Mouse (Mus musculus): ENCODE results near the gene Sfmbt2. TPM values are rescaled to one million over a fixed set of nuclear protein-coding genes. Genes with fewer than 3 reads are reported as not detected.

Sfmbt2 gene
- total and polyA plus RNA-seq, 3 experiments: not detected

DNA sequence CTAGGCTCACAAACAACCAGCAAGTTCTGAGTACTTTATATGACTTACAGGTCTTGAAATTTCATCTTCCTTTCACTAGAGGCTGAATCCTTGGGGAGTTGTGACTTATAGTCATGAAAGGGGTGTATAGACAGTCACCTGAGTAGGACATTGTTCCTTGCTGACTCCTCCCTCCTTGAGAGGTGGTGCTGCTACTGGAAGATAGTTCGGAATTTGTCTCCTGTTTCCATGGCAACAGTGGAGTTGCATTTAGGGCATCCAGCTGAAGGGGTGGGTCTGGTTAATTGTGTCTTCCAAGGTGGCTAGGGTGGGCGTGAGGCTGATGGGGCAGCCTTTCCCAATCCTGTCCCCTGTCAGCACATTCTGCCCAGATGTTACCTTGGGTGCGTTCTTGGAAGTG, 83.3 kb downstream of the Sfmbt2 start:
- no peaks in the 10 kb centered on the region for H3K27me3 ChIP-seq (replicated peaks)
- H3K79me2 ChIP-seq (replicated peaks; ENCODE audit: control insufficient read depth, extremely low read depth, insufficient read depth, poor library complexity, severe bottlenecking): no peaks in the 10 kb centered on the region
- no peak for DNase-seq (ENCODE audit: extremely low read depth)
- peaks cover 0 to 2% of the 10 kb centered on the region in 2 experiments; a peak in 1 of 4 replicates for H3K4me1 ChIP-seq (ENCODE audit: control insufficient read depth in 1 of 2, insufficient read depth in 2 of 2)
- in situ Hi-C loops (cut with MboI; ENCODE audit: low pct_ligation_motif_present, low pct_unique_long_range_greater_than_20kb, low sequenced_read_pairs): no loop called here
- TF ChIP-seq CHD1 (IDR thresholded peaks at IDR 0.05; ENCODE audit: low read depth, low read length) (no peak), CHD2 (IDR thresholded peaks at IDR 0.05; ENCODE audit: low read length) (no peak), RCOR1 (conservative IDR thresholded peaks at IDR 0.05; ENCODE audit: low read depth, low read length) (no peak)
- no peak overlapping the region for H3K4me2 ChIP-seq (ENCODE audit: insufficient read depth, low read depth, poor library complexity, severe bottlenecking)
- no peak overlapping the region for H3K9ac ChIP-seq (ENCODE audit: insufficient read depth, low read depth)
- no peak overlapping the region for H3K27ac ChIP-seq (ENCODE audit: insufficient read depth, low read depth)
- dilution Hi-C loops (cut with MboI; ENCODE audit: extremely low pct_ligation_motif_present, extremely low pct_unique_long_range_greater_than_20kb, low sequenced_read_pairs): no loop called here
- H3K36me3 ChIP-seq (replicated peaks in 1 of 2; ENCODE audit: control insufficient read depth in 1 of 2, insufficient read depth in 1 of 2, low read length in 1 of 2): no peaks in the 10 kb centered on the region
- no peaks in the 10 kb centered on the region for H3K9me3 ChIP-seq (replicated peaks; ENCODE audit: low read length)
- no peak overlapping the region for H3K4me3 ChIP-seq (replicated peaks in 1 of 3; ENCODE audit: low read depth in 2 of 3, low read length in 2 of 3, poor library complexity in 1 of 3)

DNA sequence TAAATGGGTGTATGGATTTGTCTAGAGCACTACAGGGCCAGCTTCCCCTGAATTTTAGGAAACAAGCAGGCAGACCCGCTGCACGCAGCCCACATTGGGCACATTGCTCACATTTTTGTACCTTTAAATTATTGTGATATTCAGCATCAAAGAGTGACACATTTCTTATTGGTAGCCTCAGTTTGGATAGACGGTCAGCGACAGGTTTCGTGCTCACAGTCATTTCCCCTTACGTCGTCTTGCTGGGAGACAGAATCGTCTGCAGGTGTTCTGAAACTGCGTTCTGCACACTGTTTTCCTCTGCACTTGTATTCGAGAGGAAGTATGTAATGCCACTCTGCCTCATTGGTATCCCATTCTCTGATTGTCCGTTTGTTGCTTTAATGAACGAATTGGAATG, 88.0 kb downstream of the Sfmbt2 start:
- Histone ChIP-seq H3K9me3 (replicated peaks; ENCODE audit: low read length) (no peaks in the 10 kb centered on the region), H3K36me3 (replicated peaks in 1 of 2; ENCODE audit: control insufficient read depth in 1 of 2, insufficient read depth in 1 of 2, low read length in 1 of 2) (no peaks in the 10 kb centered on the region), H3K4me1 (ENCODE audit: control insufficient read depth in 1 of 2, insufficient read depth in 2 of 2) (no peaks in the 10 kb centered on the region), H3K79me2 (replicated peaks; ENCODE audit: control insufficient read depth, extremely low read depth, insufficient read depth, poor library complexity, severe bottlenecking) (no peaks in the 10 kb centered on the region), H3K27ac (ENCODE audit: insufficient read depth, low read depth) (no peak overlapping the region), H3K27me3 (replicated peaks) (no peaks in the 10 kb centered on the region), H3K9ac (ENCODE audit: insufficient read depth, low read depth) (no peak overlapping the region), H3K4me2 (ENCODE audit: insufficient read depth, low read depth, poor library complexity, severe bottlenecking) (no peak overlapping the region), H3K4me3 (replicated peaks in 1 of 3; ENCODE audit: low read depth in 2 of 3, low read length in 2 of 3, poor library complexity in 1 of 3) (no peak overlapping the region)
- dilution Hi-C loops (cut with MboI; ENCODE audit: extremely low pct_ligation_motif_present, extremely low pct_unique_long_range_greater_than_20kb, low sequenced_read_pairs): no loop called here
- no peak for TF ChIP-seq KAT2A (IDR thresholded peaks at IDR 0.05; ENCODE audit: insufficient replicate concordance, low read length)
- no peak for TF ChIP-seq EP300 (IDR thresholded peaks at IDR 0.05; ENCODE audit: low read length)
- in situ Hi-C loops (cut with MboI; ENCODE audit: low pct_ligation_motif_present, low pct_unique_long_range_greater_than_20kb, low sequenced_read_pairs): no loop called here
- DNase-seq (ENCODE audit: extremely low read depth): no peak

DNA sequence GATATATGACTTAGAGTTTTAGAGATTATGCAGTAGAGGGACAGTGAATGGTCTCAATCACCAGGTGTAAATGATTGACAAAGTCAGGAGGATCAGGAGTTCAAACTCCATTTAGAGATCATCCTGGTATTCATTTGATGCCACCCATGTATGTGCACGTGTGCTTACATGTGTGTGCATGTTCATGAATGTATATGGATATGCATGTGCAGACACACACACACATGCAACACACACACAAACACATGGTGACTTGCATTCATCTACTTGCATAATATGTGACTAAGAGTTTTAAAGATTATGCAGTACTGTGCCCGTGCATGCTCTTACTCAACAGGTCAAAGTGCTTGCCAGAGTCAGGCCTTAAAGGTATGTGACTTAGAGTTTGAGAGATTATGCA, 146.2 kb downstream of the Sfmbt2 start:
- H3K4me2 ChIP-seq (ENCODE audit: insufficient read depth, low read depth, poor library complexity, severe bottlenecking): no peak overlapping the region
- no peaks in the 10 kb centered on the region for H3K9me3 ChIP-seq (replicated peaks; ENCODE audit: low read length)
- H3K36me3 ChIP-seq (replicated peaks in 1 of 2; ENCODE audit: control insufficient read depth in 1 of 2, insufficient read depth in 1 of 2, low read length in 1 of 2): no peaks in the 10 kb centered on the region
- no peaks in the 10 kb centered on the region for H3K27me3 ChIP-seq (replicated peaks)
- no peak for DNase-seq (ENCODE audit: extremely low read depth)
- H3K27ac ChIP-seq (ENCODE audit: insufficient read depth, low read depth): no peak overlapping the region
- H3K9ac ChIP-seq (ENCODE audit: insufficient read depth, low read depth): no peak overlapping the region
- in situ Hi-C loops (cut with MboI; ENCODE audit: low pct_ligation_motif_present, low pct_unique_long_range_greater_than_20kb, low sequenced_read_pairs): no loop called here
- TF ChIP-seq HCFC1 (IDR thresholded peaks at IDR 0.05; ENCODE audit: low read depth, low read length) (no peak), SIN3A (IDR thresholded peaks at IDR 0.05; ENCODE audit: low read length) (no peak), TCF12 (IDR thresholded peaks at IDR 0.05; ENCODE audit: low read depth, low read length) (no peak), ELF1 (IDR thresholded peaks at IDR 0.05; ENCODE audit: low read depth, low read length) (no peak)
- H3K4me1 ChIP-seq (ENCODE audit: control insufficient read depth in 1 of 2, insufficient read depth in 2 of 2): peaks cover 0 to 2% of the 10 kb centered on the region in 2 experiments; a peak in 1 of 4 replicates
- no peak overlapping the region for H3K4me3 ChIP-seq (replicated peaks in 1 of 3; ENCODE audit: low read depth in 2 of 3, low read length in 2 of 3, poor library complexity in 1 of 3)
- dilution Hi-C loops (cut with MboI; ENCODE audit: extremely low pct_ligation_motif_present, extremely low pct_unique_long_range_greater_than_20kb, low sequenced_read_pairs): no loop called here
- no peaks in the 10 kb centered on the region for H3K79me2 ChIP-seq (replicated peaks; ENCODE audit: control insufficient read depth, extremely low read depth, insufficient read depth, poor library complexity, severe bottlenecking)

All from CH12.LX (cell line).